Mouse (Mus musculus) MN1 (cell line): ENCODE data around the gene Olfr1197.

Experiments
- DNase-seq: peaks from one replicate; pipeline ENCODE4 v3.0.0-alpha.2; 2016; ENCODE audit warnings: low spot score

Gene Olfr1197

DNA sequence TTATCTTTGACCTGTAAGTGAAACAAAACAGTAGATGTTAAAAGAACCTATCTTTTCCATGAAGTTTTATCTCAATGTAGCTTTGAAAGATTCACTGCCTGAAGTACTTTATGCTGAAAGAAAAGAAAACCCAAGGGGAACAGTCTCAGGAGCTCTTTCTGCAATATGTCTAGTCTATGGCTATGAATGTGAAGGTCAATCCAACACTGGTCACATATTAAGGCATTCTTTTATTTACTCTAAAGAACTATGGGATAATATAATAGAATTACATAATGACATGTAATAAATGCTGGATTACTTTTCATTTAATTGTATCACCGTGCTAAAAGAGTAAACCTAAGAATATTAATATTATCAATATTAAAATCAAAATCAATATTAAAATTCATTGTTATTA lies at the start of gene Olfr1197:
TSS of gene Olfr1197 (minus strand) at position 101 of the 400 bp plus-strand sequence.
- no peak for DNase-seq

DNA sequence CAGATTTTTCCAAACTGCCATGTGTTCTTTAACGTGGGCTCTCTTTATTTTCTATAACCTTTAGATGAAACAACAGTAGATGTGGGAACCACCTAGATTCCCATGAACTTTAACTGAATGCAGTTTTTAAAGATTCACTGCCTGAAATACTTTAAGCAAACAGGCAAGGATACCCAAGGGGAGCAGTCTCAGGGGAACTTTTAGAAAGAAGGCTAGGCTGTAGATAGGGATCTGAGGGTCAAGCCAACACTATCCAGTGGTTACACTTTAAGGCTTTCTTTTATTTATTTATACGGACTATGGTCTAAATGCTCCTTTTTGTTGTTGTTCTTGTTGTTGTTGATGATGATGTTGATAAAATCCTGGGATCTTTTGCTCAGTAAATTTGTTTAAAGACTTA lies 38.2 kb upstream of the Olfr1197 start, which contains the start of gene Olfr1200:
TSS of gene Olfr1200 (minus strand) at position 101 of the 400 bp plus-strand sequence.
- no peak for DNase-seq

DNA sequence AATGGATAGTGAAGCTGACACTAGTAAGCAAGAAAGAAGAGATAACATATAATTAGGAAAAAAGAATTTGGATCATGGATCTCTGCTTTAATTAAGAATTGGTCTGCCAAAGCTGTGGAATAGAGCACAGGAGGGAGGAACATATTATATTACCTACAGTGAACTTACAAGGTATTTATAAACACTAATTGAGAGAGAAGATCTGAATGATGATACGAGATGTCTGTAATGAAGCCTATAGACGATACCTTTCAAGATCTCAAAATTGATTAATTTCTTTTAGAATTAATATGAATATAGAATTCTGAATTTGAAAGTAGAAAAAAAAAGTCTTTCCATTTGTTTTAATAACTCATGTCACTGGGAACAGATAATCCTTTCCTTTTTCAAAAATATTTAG lies 28.2 kb upstream of the Olfr1197 start, which contains the start of gene Olfr1199:
TSS of gene Olfr1199 (minus strand) at position 101 of the 400 bp plus-strand sequence.
- DNase-seq = no peak

- DNase-seq = no peak
Measured at GRCm38 (mm10) chr2:88751270-88751669, 19.1 kb upstream of the Olfr1197 start, which contains the start of gene Olfr1198. Gene Olfr1198 (minus strand): TSS chr2:88751370.

- no peak for DNase-seq
Measured at GRCm38 (mm10) chr2:88743379-88743778, 11.2 kb upstream of the Olfr1197 start.

DNA sequence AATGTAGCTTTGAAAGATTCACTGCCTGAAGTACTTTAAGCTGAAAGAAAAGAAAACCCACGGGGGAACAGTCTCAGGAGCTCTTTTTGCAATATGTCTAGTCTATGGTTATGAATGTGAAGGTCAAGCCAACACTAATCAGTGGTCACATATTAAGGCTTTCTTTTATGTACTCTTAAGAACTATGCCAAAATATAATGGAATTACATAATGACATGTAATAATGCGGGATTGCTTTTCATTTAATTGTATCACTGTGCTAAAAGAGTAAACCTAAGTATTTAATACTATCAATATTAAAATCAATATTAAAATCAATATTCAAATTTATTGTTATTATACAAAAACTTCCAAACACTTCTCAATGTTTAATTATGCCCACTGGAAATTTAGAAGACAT lies 27.7 kb downstream of the Olfr1197 start, which contains the start of gene Olfr1196:
TSS of gene Olfr1196 (minus strand) at position 101 of the 400 bp plus-strand sequence.
- no peak for DNase-seq

DNA sequence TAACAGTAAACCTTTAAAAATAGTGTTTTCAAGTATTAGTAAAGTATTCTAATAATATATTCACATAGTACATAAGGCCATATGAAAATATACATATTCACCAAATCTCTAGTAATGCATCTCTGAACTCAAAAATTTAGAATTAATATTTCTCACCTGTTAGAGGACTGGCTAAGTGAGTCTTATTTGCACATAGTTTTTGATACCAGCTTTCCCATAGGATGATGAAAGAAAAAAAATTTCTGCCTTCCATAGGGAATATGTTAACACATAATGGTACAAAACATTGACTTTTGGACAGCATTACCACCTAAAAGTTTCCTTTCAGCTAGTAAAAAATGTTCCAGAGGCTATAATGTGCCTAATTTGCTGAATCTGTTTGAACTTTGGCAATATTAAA lies 43.1 kb downstream of the Olfr1197 start, which contains the start of gene Olfr1195:
TSS of gene Olfr1195 (minus strand) at position 101 of the 400 bp plus-strand sequence.
- DNase-seq = no peak
